Mouse (Mus musculus) kidney, adult 18-20 months (tissue): ENCODE data around the gene Srp54a.
"Not testable (repeated sequence)": the region's sequence is repeated elsewhere in the genome, so short reads cannot be mapped to it uniquely, and the experiment has no call there.

Source experiments
- DNase-seq: peaks from one replicate; pipeline ENCODE4 v3.0.0; 2021

Srp54a gene

GRCm38 (mm10) chr12:55079726-55080600, at the start of gene Srp54a, which contains the start of gene 2700097O09Rik:
Srp54a (plus strand) TSS chr12:55080262.
2700097O09Rik (minus strand) TSS chr12:55080110.
- DNase-seq: peak; percentile 96

GRCm38 (mm10) chr12:55041011-55041410, 39.1 kb upstream of the Srp54a start:
- DNase-seq: no peak

GRCm38 (mm10) chr12:55049731-55050353, 30.2 kb upstream of the Srp54a start:
- DNase-seq: no peak

GRCm38 (mm10) chr12:55051210-55052173, 28.6 kb upstream of the Srp54a start:
- DNase-seq: no peak

- no peak for DNase-seq
Observed at GRCm38 (mm10) chr12:55053267-55053666, 26.8 kb upstream of the Srp54a start.

GRCm38 (mm10) chr12:55054551-55055241, 25.4 kb upstream of the Srp54a start:
- no peak for DNase-seq

- no peak for DNase-seq
Observed at GRCm38 (mm10) chr12:55056703-55057102, 23.4 kb upstream of the Srp54a start.

GRCm38 (mm10) chr12:55058865-55059615, 21.0 kb upstream of the Srp54a start:
- peak; percentile 21 for DNase-seq

- no peak for DNase-seq
Observed at GRCm38 (mm10) chr12:55059812-55060211, 20.2 kb upstream of the Srp54a start.

- DNase-seq: no peak
Observed at GRCm38 (mm10) chr12:55060212-55060898, 19.7 kb upstream of the Srp54a start.

GRCm38 (mm10) chr12:55061006-55061405, 19.1 kb upstream of the Srp54a start:
- no peak for DNase-seq

GRCm38 (mm10) chr12:55062141-55062540, 17.9 kb upstream of the Srp54a start:
- DNase-seq: peak; percentile 9

GRCm38 (mm10) chr12:55072495-55072894, 7.6 kb upstream of the Srp54a start:
- no peak for DNase-seq

GRCm38 (mm10) chr12:55073686-55074085, 6.4 kb upstream of the Srp54a start:
- no peak for DNase-seq

GRCm38 (mm10) chr12:55075296-55075695, 4.8 kb upstream of the Srp54a start:
- no peak for DNase-seq

GRCm38 (mm10) chr12:55078706-55079105, 1.4 kb upstream of the Srp54a start:
- DNase-seq: not testable (repeated sequence)

GRCm38 (mm10) chr12:55080601-55080942, 510 bp downstream of the Srp54a start:
- DNase-seq: not testable (repeated sequence)

GRCm38 (mm10) chr12:55092127-55092526, 12.1 kb downstream of the Srp54a start:
- not testable (repeated sequence) for DNase-seq

GRCm38 (mm10) chr12:55112616-55113015, 32.6 kb downstream of the Srp54a start:
- DNase-seq: not testable (repeated sequence)

- not testable (repeated sequence) for DNase-seq
Observed at GRCm38 (mm10) chr12:55124242-55124641, 44.2 kb downstream of the Srp54a start, which contains the start of gene Fam177a. Fam177a (plus strand) TSS chr12:55124469.

GRCm38 (mm10) chr12:55124731-55125130, 44.7 kb downstream of the Srp54a start:
- DNase-seq: not testable (repeated sequence)
